Mouse (Mus musculus) hindbrain, embryonic 11.5 days (tissue): ENCODE data around the gene Armc2. TPM values are rescaled to one million over a fixed set of nuclear protein-coding genes. Genes with fewer than 3 reads are reported as not detected.

ENCODE experiments used
- ATAC-seq: fragments of 200-750 bp; cut with Nextera tagmentation; 2 replicates; pipeline ENCODE4 v1.8.0; 2017; ENCODE audit warnings: mild to moderate bottlenecking, moderate TSS enrichment, moderate library complexity; ENCODE audit not compliant: low FRiP score
- DNase-seq: peaks from one replicate; pipeline ENCODE4 v3.0.0-alpha.2; 2015; ENCODE audit warnings: low spot score
- H3K27ac ChIP-seq: fragments of 300-500 bp; sonication (generic); 2 replicates; pipeline ENCODE4 v1.5.1; 2014; ENCODE audit warnings: mild to moderate bottlenecking, low read depth, low read length
- H3K27me3 ChIP-seq: fragments of 300-500 bp; sonication (generic); 2 replicates; pipeline ENCODE4 v1.6.1; 2014; ENCODE audit warnings: mild to moderate bottlenecking, low read length, moderate library complexity, mixed read lengths; ENCODE audit not compliant: control insufficient read depth, insufficient read depth
- H3K36me3 ChIP-seq: fragments of 300-500 bp; sonication (generic); 2 replicates; pipeline ENCODE4 v1.6.1; 2014; ENCODE audit warnings: mild to moderate bottlenecking, low read length, moderate library complexity, mixed read lengths; ENCODE audit not compliant: control insufficient read depth, insufficient read depth
- H3K4me1 ChIP-seq: fragments of 300-500 bp; sonication (generic); replicated peaks from 2 replicates; pipeline ENCODE4 v1.6.1; 2014; ENCODE audit warnings: low read length, mixed read lengths; ENCODE audit not compliant: control insufficient read depth, insufficient read depth
- H3K4me2 ChIP-seq: fragments of 300-500 bp; sonication (generic); replicated peaks from 2 replicates; pipeline ENCODE4 v1.6.1; 2014; ENCODE audit warnings: mild to moderate bottlenecking, low read depth, low read length
- H3K4me3 ChIP-seq: fragments of 300-500 bp; sonication (generic); 2 replicates; pipeline ENCODE4 v1.5.1; 2014; ENCODE audit warnings: low read depth, low read length
- H3K9ac ChIP-seq: fragments of 300-500 bp; sonication (generic); 2 replicates; pipeline ENCODE4 v1.6.1; 2014; ENCODE audit warnings: low read depth, low read length
- H3K9me3 ChIP-seq: fragments of 300-500 bp; sonication (generic); 2 replicates; pipeline ENCODE4 v1.6.1; 2016; ENCODE audit warnings: low read length; ENCODE audit not compliant: control insufficient read depth
- WGBS: fragments of 180-500 bp; shearing (Covaris S2); extraction: QIAGEN DNeasy Blood & Tissue Kit; methylation state at CpG from one replicate; pipeline ENCODE4 v1.1.7; 2014; 5-methylcytosine and 5-hydroxymethylcytosine counted together
- polyA plus RNA-seq: library from polyadenylated mRNA; unstranded; fragments of >200 nt; fragmentation: Nextera tagmentation; extraction: Ambion mirVana; gene quantifications from 2 replicates; pipeline ENCODE4 v1.2.1, GENCODE M21; 2014

Gene Armc2
- polyA plus RNA-seq, 1 experiment from 2014 or later: 3.2 TPM

- Histone ChIP-seq H3K4me1 (no peaks in the 10 kb centered on the region), H3K27ac (no peak overlapping the region), H3K27me3 (no peaks in the 10 kb centered on the region), H3K9ac (no peak overlapping the region), H3K9me3 (no peaks in the 10 kb centered on the region), H3K4me3 (no peak overlapping the region), H3K36me3 (peaks cover 8% of the 10 kb centered on the region; the same call in 1 of the 2 replicates), H3K4me2 (no peak overlapping the region)
- ATAC-seq (no peak), DNase-seq (no peak)
These were observed 121.8 kb downstream of the Armc2 start for GRCm38 (mm10) chr10:41896425-41896824.

GRCm38 (mm10) chr10:41893433-41894411 lies 124.5 kb downstream of the Armc2 start:
- no peak for DNase-seq
- H3K4me2 ChIP-seq: no peak overlapping the region
- no peaks in the 10 kb centered on the region for H3K4me1 ChIP-seq
- no peak overlapping the region for H3K27ac ChIP-seq
- no peaks in the 10 kb centered on the region for H3K9me3 ChIP-seq
- no peaks in the 10 kb centered on the region for H3K27me3 ChIP-seq
- 69% methylated on average over 4 of the region's 4 CpGs for WGBS
- H3K9ac ChIP-seq: no peak overlapping the region
- no peak for ATAC-seq
- H3K36me3 ChIP-seq: peaks cover 5% of the 10 kb centered on the region; the same call in 1 of the 2 replicates
- no peak overlapping the region for H3K4me3 ChIP-seq

GRCm38 (mm10) chr10:41891312-41891711 lies 126.9 kb downstream of the Armc2 start:
- H3K27ac ChIP-seq: no peak overlapping the region
- H3K4me1 ChIP-seq: no peaks in the 10 kb centered on the region
- H3K4me2 ChIP-seq: no peak overlapping the region
- DNase-seq: no peak
- ATAC-seq: no peak
- WGBS: 93% methylated on average over 4 of the region's 4 CpGs
- H3K27me3 ChIP-seq: no peaks in the 10 kb centered on the region
- H3K9ac ChIP-seq: no peak overlapping the region
- no peak overlapping the region for H3K4me3 ChIP-seq
- no peaks in the 10 kb centered on the region for H3K36me3 ChIP-seq
- no peaks in the 10 kb centered on the region for H3K9me3 ChIP-seq

- Histone ChIP-seq H3K27ac (no peak overlapping the region), H3K9ac (no peak overlapping the region), H3K4me1 (no peaks in the 10 kb centered on the region), H3K4me2 (no peak overlapping the region), H3K27me3 (no peaks in the 10 kb centered on the region), H3K9me3 (no peaks in the 10 kb centered on the region), H3K36me3 (no peaks in the 10 kb centered on the region), H3K4me3 (no peak overlapping the region)
- DNase-seq (no peak), ATAC-seq (no peak)
These were observed 127.7 kb downstream of the Armc2 start for GRCm38 (mm10) chr10:41890537-41890936.

- Histone ChIP-seq H3K27me3 (no peaks in the 10 kb centered on the region), H3K9ac (no peak overlapping the region), H3K4me3 (no peak overlapping the region), H3K4me1 (no peaks in the 10 kb centered on the region), H3K9me3 (no peaks in the 10 kb centered on the region), H3K4me2 (no peak overlapping the region), H3K36me3 (no peaks in the 10 kb centered on the region), H3K27ac (no peak overlapping the region)
- 84% methylated on average over 5 of the region's 5 CpGs for WGBS
- no peak for DNase-seq
- ATAC-seq: no peak
These were observed 128.7 kb downstream of the Armc2 start for GRCm38 (mm10) chr10:41889566-41889965.

- Histone ChIP-seq H3K27me3 (no peaks in the 10 kb centered on the region), H3K36me3 (no peaks in the 10 kb centered on the region), H3K9me3 (no peaks in the 10 kb centered on the region), H3K4me2 (no peak overlapping the region; the same call in 1 of the 2 replicates), H3K4me3 (no peak overlapping the region; the same call in 1 of the 2 replicates), H3K4me1 (no peaks in the 10 kb centered on the region), H3K27ac (no peak overlapping the region), H3K9ac (no peak overlapping the region)
- DNase-seq (peak; percentile 31), ATAC-seq (no peak)
- WGBS: 55% methylated on average over 4 of the region's 4 CpGs
These were observed 129.8 kb downstream of the Armc2 start for GRCm38 (mm10) chr10:41888365-41888941.

- Histone ChIP-seq H3K9ac (peak overlapping the region; percentile 83), H3K4me3 (peak overlapping the region; percentile 56), H3K27me3 (no peaks in the 10 kb centered on the region), H3K27ac (peak overlapping the region; percentile 88), H3K36me3 (no peaks in the 10 kb centered on the region), H3K4me2 (peak overlapping the region; percentile 93), H3K4me1 (no peaks in the 10 kb centered on the region), H3K9me3 (no peaks in the 10 kb centered on the region)
- ATAC-seq (peak; percentile 99), DNase-seq (peak; percentile 98)
- WGBS: 1% methylated on average over 64 of the region's 65 CpGs
These were observed 131.0 kb downstream of the Armc2 start for GRCm38 (mm10) chr10:41887080-41887821.

- DNase-seq (no peak), ATAC-seq (no peak)
- Histone ChIP-seq H3K4me1 (no peaks in the 10 kb centered on the region), H3K9ac (no peak overlapping the region), H3K4me3 (no peak overlapping the region), H3K27ac (no peak overlapping the region), H3K4me2 (no peak overlapping the region), H3K27me3 (no peaks in the 10 kb centered on the region), H3K9me3 (no peaks in the 10 kb centered on the region), H3K36me3 (no peaks in the 10 kb centered on the region)
- 57% methylated on average over 8 of the region's 8 CpGs for WGBS
These were observed 134.3 kb downstream of the Armc2 start for GRCm38 (mm10) chr10:41883741-41884575.
